Mouse (Mus musculus) frontal cortex, postnatal 25 days (tissue): ENCODE measurements around the gene Mrpl47.
"Not testable (repeated sequence)": the region's sequence is repeated elsewhere in the genome, so short reads cannot be mapped to it uniquely, and the experiment has no call there.

Source experiments
- DNase-seq, 2 experiments: peaks; one replicate each; pipeline ENCODE4 v3.0.0; 2022; ENCODE audit warnings: low spot score in 2 of 2

Mrpl47 gene

GRCm38 (mm10) chr3:32708052-32708367 is 29.4 kb downstream of the Mrpl47 start:
- DNase-seq, result no peak

GRCm38 (mm10) chr3:32705647-32706348 is 31.6 kb downstream of the Mrpl47 start, which contains the start of gene Actl6a:
Gene Actl6a (plus strand): TSS chr3:32706298.
- not testable (repeated sequence) for DNase-seq

DNA sequence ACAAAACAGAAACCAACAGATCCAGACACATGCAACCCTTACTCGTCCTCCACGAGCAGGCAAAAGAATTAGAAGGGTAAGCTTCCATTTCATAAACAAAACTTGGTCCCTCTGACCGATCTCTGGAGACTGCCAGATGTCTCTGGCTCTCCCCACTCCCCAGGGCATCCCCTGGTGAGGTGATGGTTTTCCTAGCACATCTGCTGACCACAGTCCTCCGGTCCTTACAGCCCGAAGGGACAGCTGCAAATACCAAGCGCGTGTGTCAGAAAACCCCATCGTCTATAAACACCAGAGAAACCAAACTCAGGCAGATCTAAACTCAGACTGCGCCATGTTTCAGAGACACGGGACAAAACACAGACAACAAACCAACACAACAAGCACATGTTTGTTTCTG is 32.8 kb downstream of the Mrpl47 start:
- not testable (repeated sequence) for DNase-seq

DNA sequence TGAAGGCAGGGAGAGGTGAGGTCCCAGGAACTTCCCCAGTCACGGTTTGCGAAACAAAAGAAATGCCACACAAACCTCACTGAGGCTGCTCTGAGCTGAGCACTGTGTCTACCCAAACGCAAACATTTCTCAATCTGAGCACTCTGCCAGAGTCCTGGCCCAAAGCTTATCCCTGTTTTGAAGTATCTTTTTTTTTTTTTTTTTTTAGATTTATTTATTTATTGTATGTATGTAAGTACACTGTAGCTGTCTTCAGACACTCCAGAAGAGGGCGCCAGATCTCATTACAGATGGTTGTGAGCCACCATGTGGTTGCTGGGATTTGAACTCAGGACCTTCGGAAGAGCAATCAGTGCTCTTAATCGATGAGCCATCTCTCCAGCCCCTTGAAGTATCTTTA is 33.4 kb downstream of the Mrpl47 start:
- DNase-seq, result not testable (repeated sequence)

- peak; percentile 99 for DNase-seq
Measured at GRCm38 (mm10) chr3:32698228-32698863, 39.1 kb downstream of the Mrpl47 start.

DNA sequence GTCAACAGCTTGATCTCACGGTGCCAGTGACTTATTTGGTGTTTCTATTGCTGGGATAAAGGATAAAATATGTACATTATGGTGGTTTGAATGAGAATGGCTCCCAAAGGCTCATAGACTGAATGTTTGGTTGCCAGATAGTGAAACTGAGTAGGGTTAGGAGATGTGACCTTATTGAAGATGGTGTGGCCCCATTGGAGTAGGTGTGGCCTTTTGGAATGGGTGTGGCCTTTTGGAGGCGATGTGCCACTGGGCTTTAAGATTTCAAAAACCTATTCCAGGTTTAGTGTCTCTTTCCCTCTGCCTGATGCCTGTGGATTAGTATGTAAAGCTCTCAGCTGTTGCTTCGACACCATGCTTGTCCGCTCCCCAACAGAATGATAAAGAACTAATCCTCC is 41.8 kb downstream of the Mrpl47 start:
- no peak for DNase-seq

DNA sequence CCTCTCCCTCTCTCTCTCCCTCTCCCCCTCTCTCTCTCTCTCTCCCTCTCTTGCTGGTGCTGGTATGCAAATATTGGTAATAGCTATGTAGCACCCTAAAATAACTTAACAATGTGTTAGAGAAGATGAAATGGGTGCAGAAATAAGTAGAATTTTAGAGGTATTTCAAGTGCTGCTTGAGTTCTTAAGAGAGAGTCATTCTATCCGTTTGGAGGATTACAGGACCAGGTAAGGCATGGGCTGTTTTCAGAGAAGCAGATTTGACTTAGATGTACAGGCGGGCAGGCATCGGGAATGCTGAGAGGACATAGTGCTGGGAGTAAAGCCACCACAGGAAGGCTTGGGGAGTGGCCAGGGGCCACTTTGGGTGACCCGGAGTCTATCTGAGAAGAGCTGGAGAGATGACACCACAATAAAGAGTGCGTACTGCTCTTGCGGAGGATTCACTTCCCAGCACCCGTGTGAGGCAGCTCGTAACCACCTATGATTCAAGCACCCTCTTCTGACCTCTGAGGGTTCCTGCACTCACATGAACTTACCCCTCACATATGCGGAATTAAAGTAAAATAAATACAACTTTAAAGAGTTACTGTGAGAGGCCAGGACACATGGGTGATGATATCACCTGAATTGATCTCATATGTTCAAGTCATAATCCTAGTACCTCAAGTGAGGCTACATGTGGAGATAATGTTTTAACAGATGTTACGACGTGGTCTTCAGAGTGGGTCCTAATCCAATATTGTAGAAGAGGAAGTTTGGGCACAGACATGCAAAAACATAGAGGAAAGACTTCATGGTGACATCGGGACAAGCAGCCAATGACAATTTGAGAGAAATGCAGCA is 42.4 kb downstream of the Mrpl47 start:
- no peak for DNase-seq

GRCm38 (mm10) chr3:32694211-32694610 is 43.2 kb downstream of the Mrpl47 start:
- no peak for DNase-seq

DNA sequence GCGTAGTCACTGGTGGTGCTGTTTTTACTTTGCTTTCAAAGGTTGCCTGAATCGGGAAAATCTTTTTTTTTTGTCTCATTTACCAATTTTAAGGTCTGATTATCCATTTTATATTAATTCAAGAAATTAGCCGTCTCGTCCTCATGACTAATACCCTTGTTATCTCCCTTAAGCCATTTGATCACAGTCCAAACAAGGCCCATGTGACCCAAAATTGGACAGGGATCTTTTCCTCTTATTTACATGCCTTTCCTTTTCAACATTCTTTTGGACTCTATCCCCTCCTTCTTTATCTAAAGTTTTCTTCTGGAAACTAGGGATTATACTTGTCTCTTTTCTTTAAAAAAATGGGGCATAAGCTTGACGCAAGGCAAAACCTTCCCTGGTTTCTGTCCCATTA is 45.6 kb downstream of the Mrpl47 start:
- DNase-seq, result no peak

DNA sequence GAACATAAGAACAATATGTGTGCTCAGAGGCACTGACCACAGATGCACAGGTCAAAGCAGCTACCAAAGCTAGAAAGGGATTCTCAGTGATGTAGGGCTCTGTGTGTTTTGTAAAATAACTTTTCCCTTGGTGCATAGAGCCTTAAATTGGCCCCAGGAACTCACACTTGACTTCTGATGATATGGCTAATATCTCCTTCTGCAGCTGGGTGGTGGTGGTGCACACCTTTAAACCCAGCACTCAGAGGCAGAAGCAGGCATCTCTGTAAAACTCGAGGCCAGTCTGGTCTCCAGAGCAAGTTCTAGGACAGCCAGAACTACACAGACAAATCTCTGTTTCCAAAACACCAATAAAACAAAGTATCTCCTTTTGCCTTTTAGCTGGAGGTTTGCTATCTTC is 46.5 kb downstream of the Mrpl47 start:
- DNase-seq, result no peak

DNA sequence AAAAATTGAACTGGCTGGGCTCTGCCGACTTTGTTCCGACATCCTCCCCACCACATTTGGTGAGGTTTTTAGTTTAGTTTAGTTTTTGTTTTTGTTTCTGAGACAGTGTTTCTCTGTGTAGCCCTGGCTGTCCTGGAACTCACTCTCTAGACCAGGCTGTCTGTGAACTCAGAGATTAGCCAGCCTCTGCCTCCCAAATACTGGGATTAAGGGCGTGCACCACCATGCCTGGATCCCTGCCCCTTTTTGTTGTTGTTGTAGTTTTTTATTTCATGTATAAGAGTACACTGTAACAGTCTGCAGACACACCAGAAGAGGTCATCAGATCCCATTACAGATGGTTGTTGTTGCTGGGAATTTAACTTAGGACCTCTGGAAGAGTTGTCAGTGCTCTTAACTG is 47.4 kb downstream of the Mrpl47 start:
- DNase-seq, result no peak

GRCm38 (mm10) chr3:32689567-32689999 is 47.8 kb downstream of the Mrpl47 start:
- no peak for DNase-seq

GRCm38 (mm10) chr3:32687156-32687555 is 50.2 kb downstream of the Mrpl47 start:
- no peak for DNase-seq

DNA sequence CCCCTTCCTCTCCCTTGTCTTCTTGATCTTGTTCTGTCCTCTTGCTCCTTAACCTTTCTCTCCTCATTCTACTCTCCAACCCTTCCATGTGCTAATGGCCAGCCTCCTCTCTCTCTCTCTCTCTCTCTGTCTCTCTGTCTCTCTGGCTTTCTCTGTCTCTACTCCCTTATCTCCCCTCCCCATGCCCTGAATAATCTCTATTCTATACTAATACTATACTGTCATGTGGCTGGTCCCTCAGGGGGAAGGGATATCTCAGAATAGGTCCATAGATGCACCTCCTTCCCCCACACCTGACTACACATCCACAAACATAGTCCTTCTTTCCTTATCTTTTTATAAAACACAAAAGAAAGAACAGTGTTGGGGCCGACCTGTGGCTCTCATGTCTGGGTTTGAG is 50.9 kb downstream of the Mrpl47 start:
- DNase-seq, result no peak

GRCm38 (mm10) chr3:32684631-32685030 is 52.8 kb downstream of the Mrpl47 start:
- DNase-seq, result no peak

DNA sequence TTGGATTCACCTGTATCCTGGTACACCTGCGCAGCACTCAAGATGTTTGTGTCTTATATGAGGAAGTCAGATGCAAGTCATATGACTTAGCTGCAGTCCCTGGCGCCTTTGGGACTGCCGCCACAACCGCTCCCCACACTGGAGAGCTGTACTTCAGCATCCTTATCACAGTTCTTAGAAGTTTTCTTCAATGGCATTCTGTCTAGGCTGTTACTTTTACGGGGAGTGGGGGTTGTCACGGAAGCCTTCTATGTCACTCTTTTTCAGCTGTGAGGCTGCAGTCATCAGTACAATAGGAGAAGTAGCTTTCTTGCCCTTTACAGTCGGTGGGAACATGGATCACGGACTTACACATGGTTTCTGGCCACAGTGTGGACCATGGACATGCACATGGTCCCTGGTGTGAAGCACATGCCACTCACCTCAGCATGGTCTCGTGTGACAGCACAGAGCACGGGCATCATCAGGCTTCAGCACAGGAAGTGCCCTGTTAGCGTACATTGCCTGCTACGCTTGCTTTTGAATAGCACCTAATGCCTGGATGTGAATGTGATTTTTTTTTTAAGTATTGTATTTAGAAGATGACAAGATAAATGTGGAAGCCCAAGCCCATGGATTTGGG is 54.4 kb downstream of the Mrpl47 start:
- no peak for DNase-seq

DNA sequence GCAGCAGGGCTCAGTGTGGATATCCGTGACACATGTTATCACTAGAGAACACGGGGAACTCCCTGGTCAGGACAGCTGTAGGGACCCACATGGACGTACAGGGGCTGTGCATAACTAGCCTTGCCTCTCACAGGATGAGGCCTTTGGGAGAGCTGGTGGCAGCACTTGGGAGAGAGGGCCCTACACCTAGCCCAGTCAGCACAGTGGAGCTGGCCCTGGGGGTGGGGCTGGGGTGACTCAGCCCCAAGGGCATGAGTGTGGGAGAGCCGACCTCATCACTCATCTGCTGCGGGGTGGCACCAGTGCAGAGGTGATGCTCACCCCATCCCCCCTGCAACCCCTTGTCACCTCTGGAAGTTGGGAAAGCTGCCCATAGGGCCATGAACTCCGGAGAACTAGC is 61.0 kb downstream of the Mrpl47 start:
- no peak for DNase-seq
